8 mouse cellular contexts compared by ENCODE assay signal in genomic region chr9:111690484-111690855, GRCm38 (mm10). TPM values are rescaled to one million over a fixed set of nuclear protein-coding genes. Genes with fewer than 3 reads are reported as not detected.
DNase-seq lines count a peak whose midpoint lies in the region; ATAC-seq and TF ChIP-seq lines count a peak whose summit lies in the region.

No protein-coding gene starts in this region.

- H3K4me2 ChIP-seq in lung, embryonic 16.5 days (ENCODE audit: low read depth, low read length): peak overlapping the region; percentile 95
- peak overlapping the region; percentile 94 for H3K4me2 ChIP-seq in forebrain, postnatal 0 days (ENCODE audit: low read depth)
- H3K4me2 ChIP-seq in liver, embryonic 14.5 days (ENCODE audit: low read depth): peak overlapping the region; percentile 44
- H3K4me2 ChIP-seq in stomach, embryonic 16.5 days (ENCODE audit: low read depth, low read length): peak overlapping the region; percentile 90

- H3K4me1 ChIP-seq in lung, embryonic 16.5 days (replicated peaks; ENCODE audit: control insufficient read depth, insufficient read depth, low read length): peaks cover 5% of the 10 kb centered on the region; the same call in 1 of the 2 replicates
- H3K4me1 ChIP-seq in forebrain, postnatal 0 days (ENCODE audit: insufficient read depth): peaks cover 4% of the 10 kb centered on the region; the same call in 1 of the 2 replicates
- no peaks in the 10 kb centered on the region for H3K4me1 ChIP-seq in liver, embryonic 14.5 days (replicated peaks; ENCODE audit: control insufficient read depth in 2 of 2, insufficient read depth in 2 of 2, low read length in 1 of 2)
- H3K4me1 ChIP-seq in stomach, embryonic 16.5 days (ENCODE audit: control insufficient read depth, insufficient read depth, low read length): peaks cover 3% of the 10 kb centered on the region; the same call in 1 of the 2 replicates
- H3K4me1 ChIP-seq in kidney, adult 2 months (ENCODE audit: control insufficient read depth, insufficient read depth, low read length): no peaks in the 10 kb centered on the region

- H3K27ac ChIP-seq in lung, embryonic 16.5 days (ENCODE audit: low read length): no peak overlapping the region
- H3K27ac ChIP-seq in forebrain, postnatal 0 days (ENCODE audit: low read depth, low read length): no peak overlapping the region
- H3K27ac ChIP-seq in liver, embryonic 14.5 days: no peak overlapping the region
- H3K27ac ChIP-seq in stomach, embryonic 16.5 days (ENCODE audit: low read length): no peak overlapping the region
- no peak overlapping the region for H3K27ac ChIP-seq in kidney, adult 2 months (ENCODE audit: insufficient read depth, low read depth, low read length)

- DNase-seq in lung, adult 18-20 months: no peak
- no peak for DNase-seq in forebrain, postnatal 0 days
- no peak for DNase-seq in liver, embryonic 14.5 days (ENCODE audit: low read depth in 3 of 3, low spot score in 3 of 3)
- no peak for DNase-seq in cerebellum, postnatal 25 days
- DNase-seq in layer of hippocampus, postnatal 14 days (ENCODE audit: low spot score in 2 of 2): no peak
- DNase-seq in kidney, adult 2 months: no peak

- H3K9ac ChIP-seq in lung, embryonic 16.5 days (ENCODE audit: low read length): peak overlapping the region; percentile 26; the same call in 1 of the 2 replicates
- peak overlapping the region; percentile 60 for H3K9ac ChIP-seq in forebrain, postnatal 0 days
- no peak overlapping the region for H3K9ac ChIP-seq in liver, embryonic 14.5 days (replicated peaks)
- peak overlapping the region; percentile 67 for H3K9ac ChIP-seq in stomach, embryonic 16.5 days (ENCODE audit: low read length)

- no peak for ATAC-seq in lung, embryonic 16.5 days (ENCODE audit: low read depth)
- no peak for ATAC-seq in forebrain, postnatal 0 days
- ATAC-seq in liver, embryonic 14.5 days (ENCODE audit: insufficient read depth): no peak
- no peak for ATAC-seq in stomach, embryonic 16.5 days (ENCODE audit: insufficient read depth, low FRiP score)

- H3K27me3 ChIP-seq in lung, embryonic 16.5 days (ENCODE audit: control insufficient read depth, insufficient read depth, low read depth, low read length): peaks cover 25% of the 10 kb centered on the region
- no peaks in the 10 kb centered on the region for H3K27me3 ChIP-seq in forebrain, postnatal 0 days (ENCODE audit: insufficient read depth, low read length)
- peaks cover 11% of the 10 kb centered on the region for H3K27me3 ChIP-seq in liver, embryonic 14.5 days (ENCODE audit: control insufficient read depth, insufficient read depth, low read length)
- H3K27me3 ChIP-seq in stomach, embryonic 16.5 days (ENCODE audit: control insufficient read depth, insufficient read depth, low read length): peaks cover 13% of the 10 kb centered on the region
- H3K27me3 ChIP-seq in kidney, adult 2 months (replicated peaks; ENCODE audit: control insufficient read depth, insufficient read depth, low read length): 0 out of 2 replicates have a peak, but pooled peaks cover 1% of the 10 kb centered on the region

- H3K4me3 ChIP-seq in lung, embryonic 16.5 days (ENCODE audit: low read length): peak overlapping the region; percentile 53
- H3K4me3 ChIP-seq in forebrain, postnatal 0 days (ENCODE audit: low read depth, low read length): peak overlapping the region; percentile 50
- peak overlapping the region in 1 of 2 experiments; percentile 23; a peak in 1 of 4 replicates for H3K4me3 ChIP-seq in liver, embryonic 14.5 days (ENCODE audit: insufficient read depth in 1 of 2, low read depth in 2 of 2, low read length in 2 of 2)
- H3K4me3 ChIP-seq in stomach, embryonic 16.5 days (replicated peaks; ENCODE audit: low read length): peak overlapping the region; percentile 51
- H3K4me3 ChIP-seq in kidney, adult 2 months (ENCODE audit: insufficient read depth, low read depth, low read length): no peak overlapping the region

- no peaks in the 10 kb centered on the region for H3K36me3 ChIP-seq in lung, embryonic 16.5 days (ENCODE audit: control insufficient read depth, insufficient read depth, low read length)
- no peaks in the 10 kb centered on the region for H3K36me3 ChIP-seq in forebrain, postnatal 0 days (ENCODE audit: insufficient read depth)
- H3K36me3 ChIP-seq in liver, embryonic 14.5 days (replicated peaks; ENCODE audit: control insufficient read depth, insufficient read depth, low read depth): no peaks in the 10 kb centered on the region
- H3K36me3 ChIP-seq in stomach, embryonic 16.5 days (ENCODE audit: control insufficient read depth, insufficient read depth, low read length): no peaks in the 10 kb centered on the region
- no peaks in the 10 kb centered on the region for H3K36me3 ChIP-seq in kidney, adult 2 months (ENCODE audit: control insufficient read depth, insufficient read depth, low read length)

- 9% methylated on average over 6 of the region's 6 CpGs for WGBS in lung, embryonic 16.5 days
- WGBS in forebrain, postnatal 0 days: 10% methylated on average over 6 of the region's 6 CpGs
- WGBS in liver, embryonic 14.5 days (ENCODE audit: insufficient replicate concordance): 6% methylated on average over 6 of the region's 6 CpGs
- WGBS in stomach, embryonic 16.5 days: 12% methylated on average over 6 of the region's 6 CpGs
- WGBS in kidney, adult 2 months: 9% methylated on average over 6 of the region's 6 CpGs

- no peak for TF ChIP-seq EP300 in liver, embryonic 14.5 days (IDR thresholded peaks at IDR 0.05; ENCODE audit: low read depth)

- no peaks in the 10 kb centered on the region for H3K9me3 ChIP-seq in lung, embryonic 16.5 days (ENCODE audit: control insufficient read depth, low read length)
- H3K9me3 ChIP-seq in forebrain, postnatal 0 days (ENCODE audit: low read length): no peaks in the 10 kb centered on the region
- no peaks in the 10 kb centered on the region for H3K9me3 ChIP-seq in liver, embryonic 14.5 days (ENCODE audit: control insufficient read depth, low read length)
- no peaks in the 10 kb centered on the region for H3K9me3 ChIP-seq in stomach, embryonic 16.5 days (replicated peaks; ENCODE audit: control insufficient read depth, low read length)

- TF ChIP-seq CTCF in forebrain, postnatal 0 days (IDR thresholded peaks at IDR 0.05; ENCODE audit: low read depth): no peak
- no peak for TF ChIP-seq CTCF in liver, embryonic 14.5 days (IDR thresholded peaks at IDR 0.05; ENCODE audit: low read depth)
- no peak for TF ChIP-seq CTCF in kidney, adult 2 months (conservative IDR thresholded peaks at IDR 0.05; ENCODE audit: insufficient read depth, insufficient read length, low read depth, low read length)

- TF ChIP-seq POLR2A in kidney, adult 2 months (IDR thresholded peaks at IDR 0.05; ENCODE audit: low read depth, low read length): no peak

RNA-seq across cellular contexts. Expression of gene Stac, which starts 0.3 kb away (rescaled TPM):
- polyA plus RNA-seq in lung, embryonic 16.5 days (2015; fragmentation: Nextera tagmentation; extraction: Ambion mirVana): 0.97 and 1.4 TPM in 2 replicates
- total RNA-seq in forebrain, postnatal 0 days (2014; rRNA removed): 6.2 and 7.5 TPM in 2 replicates
- polyA plus RNA-seq in forebrain, postnatal 0 days (2015; fragmentation: Nextera tagmentation; extraction: Ambion mirVana): 5.6 and 7.1 TPM in 2 replicates
- polyA plus RNA-seq in liver, embryonic 14.5 days (2012; rRNA removed): 0.02 and 0.03 TPM in 2 replicates
- not detected in 2 replicates for polyA plus RNA-seq in liver, embryonic 14.5 days (2014; fragmentation: Nextera tagmentation; extraction: Ambion mirVana)
- 5.0 and 5.3 TPM in 2 replicates for polyA plus RNA-seq in stomach, embryonic 16.5 days (2015; fragmentation: Nextera tagmentation; extraction: Ambion mirVana)
- total RNA-seq in layer of hippocampus, postnatal 14 days (2021): 1 to 10 TPM; 4.4 TPM
- polyA plus RNA-seq in kidney, adult 2 months (2012; rRNA removed): 0.39 and 0.77 TPM in 2 replicates

Comparison
In these comparisons a context has a peak if more than half of its experiments do, and no peak if none do; other contexts are left out.
1. H3K4me2 ChIP-seq: peak in every context shown above with its lines; median percentile 95 in lung, embryonic 16.5 days; 94 in forebrain, postnatal 0 days; 90 in stomach, embryonic 16.5 days; 44 in liver, embryonic 14.5 days.